Mouse (Mus musculus) heart, postnatal 0 days (tissue): ENCODE data around the gene 1700001J03Rik.

ENCODE experiments used
- CTCF ChIP-seq: IDR thresholded peaks from 2 replicates; pipeline ENCODE4 v1.5.1; 2016; ENCODE audit warnings: antibody characterized with exemption, control low read depth, low read depth
- EP300 ChIP-seq: IDR thresholded peaks from 2 replicates; pipeline ENCODE4 v1.6.1; 2016; ENCODE audit warnings: antibody characterized with exemption, low read depth

DNA sequence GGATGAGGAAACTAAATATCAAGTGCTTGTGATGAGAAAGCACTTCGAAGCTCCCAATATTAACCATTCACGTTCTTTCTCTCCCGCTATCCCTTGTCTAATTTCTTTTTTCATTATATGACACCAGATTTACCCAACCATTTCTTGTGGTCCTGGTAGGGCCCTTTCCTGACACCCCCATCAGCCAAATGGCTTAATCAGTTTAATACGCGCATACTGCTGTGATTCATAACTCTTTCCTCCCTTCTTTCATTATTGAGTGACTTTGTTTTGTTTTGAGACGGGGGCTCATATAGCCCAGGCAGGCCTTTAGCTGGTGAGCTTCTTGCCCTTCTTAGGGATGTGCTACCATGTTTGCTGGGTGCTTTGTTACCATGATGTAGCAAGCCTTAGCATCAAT lies 36.6 kb upstream of the 1700001J03Rik start:
- TF ChIP-seq CTCF (no peak), EP300 (no peak)
